Mouse (Mus musculus) forebrain, embryonic 14.5 days (tissue): ENCODE data around the gene Jak1. TPM values are rescaled to one million over a fixed set of nuclear protein-coding genes. Genes with fewer than 3 reads are reported as not detected.

Experiments used
- ATAC-seq: fragments of 200-750 bp; cut with Nextera tagmentation; 2 replicates; pipeline ENCODE4 v1.8.0; 2017; ENCODE audit warnings: mild to moderate bottlenecking, moderate library complexity
- DNase-seq: peaks from one replicate; pipeline ENCODE4 v3.0.0-alpha.2; 2015; ENCODE audit warnings: low spot score
- H3K27ac ChIP-seq: fragments of 300-500 bp; sonication (generic); 2 replicates; pipeline ENCODE4 v1.5.1; 2014; ENCODE audit warnings: low read depth, mild to moderate bottlenecking, control low read depth, low read length, moderate library complexity
- H3K27me3 ChIP-seq: fragments of 300-500 bp; sonication (generic); replicated peaks from 2 replicates; pipeline ENCODE4 v1.6.1; 2014; ENCODE audit warnings: low read length, control low read depth, mixed read lengths; ENCODE audit not compliant: control insufficient read depth, insufficient read depth
- H3K36me3 ChIP-seq: fragments of 300-500 bp; sonication (generic); 2 replicates; pipeline ENCODE4 v1.6.1; 2014; ENCODE audit warnings: low read length, control low read depth; ENCODE audit not compliant: control insufficient read depth, insufficient read depth
- H3K4me1 ChIP-seq: fragments of 300-500 bp; sonication (generic); 2 replicates; pipeline ENCODE4 v1.6.1; 2014; ENCODE audit warnings: antibody characterized with exemption, low read length, control low read depth; ENCODE audit not compliant: control insufficient read depth, insufficient read depth
- H3K4me2 ChIP-seq: fragments of 300-500 bp; sonication (generic); 2 replicates; pipeline ENCODE4 v1.6.1; 2014; ENCODE audit warnings: mild to moderate bottlenecking, control low read depth, low read length
- H3K4me3 ChIP-seq: fragments of 300-500 bp; sonication (generic); 2 replicates; pipeline ENCODE4 v1.5.1; 2014; ENCODE audit warnings: low read depth, low read length, control low read depth
- H3K9ac ChIP-seq: fragments of 300-500 bp; sonication (generic); 2 replicates; pipeline ENCODE4 v1.6.1; 2014; ENCODE audit warnings: mild to moderate bottlenecking, low read length, control low read depth, moderate library complexity
- H3K9me3 ChIP-seq: fragments of 300-500 bp; sonication (generic); replicated peaks from 2 replicates; pipeline ENCODE4 v1.6.1; 2016; ENCODE audit warnings: low read length, control low read depth, mixed read lengths; ENCODE audit not compliant: control insufficient read depth
- WGBS: fragments of 180-500 bp; shearing (Covaris S2); extraction: QIAGEN DNeasy Blood & Tissue Kit; methylation state at CpG from one replicate; pipeline ENCODE4 v1.1.7; 2014; 5-methylcytosine and 5-hydroxymethylcytosine counted together
- polyA plus RNA-seq: library from polyadenylated mRNA; unstranded; fragments of >200 nt; fragmentation: Nextera tagmentation; extraction: Ambion mirVana; gene quantifications from 2 replicates; pipeline ENCODE4 v1.2.1, GENCODE M21; 2014

Jak1 gene
- polyA plus RNA-seq, 1 experiment from 2014 or later, result 43.6 TPM

- no peak for DNase-seq
- Histone ChIP-seq H3K27ac (no peak overlapping the region), H3K36me3 (no peaks in the 10 kb centered on the region), H3K27me3 (no peaks in the 10 kb centered on the region), H3K4me1 (no peaks in the 10 kb centered on the region), H3K9me3 (no peaks in the 10 kb centered on the region), H3K9ac (no peak overlapping the region), H3K4me3 (no peak overlapping the region), H3K4me2 (no peak overlapping the region)
- 85% methylated on average over 2 of the region's 2 CpGs for WGBS
- no peak for ATAC-seq
These were observed 48.0 kb downstream of the Jak1 start for GRCm38 (mm10) chr4:101217026-101217540.

GRCm38 (mm10) chr4:101216286-101216685 lies 48.8 kb downstream of the Jak1 start:
- Histone ChIP-seq H3K36me3 (no peaks in the 10 kb centered on the region), H3K4me1 (no peaks in the 10 kb centered on the region), H3K4me2 (no peak overlapping the region), H3K27me3 (no peaks in the 10 kb centered on the region), H3K9me3 (no peaks in the 10 kb centered on the region), H3K4me3 (no peak overlapping the region), H3K9ac (no peak overlapping the region), H3K27ac (no peak overlapping the region)
- DNase-seq, result no peak
- WGBS, result 93% methylated on average over 4 of the region's 4 CpGs
- ATAC-seq, result no peak

- Histone ChIP-seq H3K9me3 (no peaks in the 10 kb centered on the region), H3K4me3 (no peak overlapping the region), H3K9ac (no peak overlapping the region), H3K4me2 (no peak overlapping the region), H3K27me3 (no peaks in the 10 kb centered on the region), H3K36me3 (no peaks in the 10 kb centered on the region), H3K27ac (no peak overlapping the region), H3K4me1 (no peaks in the 10 kb centered on the region)
- ATAC-seq, result no peak
- WGBS, result 90% methylated on average over 2 of the region's 2 CpGs
- DNase-seq, result no peak
These were observed 51.6 kb downstream of the Jak1 start for GRCm38 (mm10) chr4:101213477-101213876.

GRCm38 (mm10) chr4:101207492-101207891 lies 57.6 kb downstream of the Jak1 start:
- WGBS, result 83% methylated on average over 2 of the region's 2 CpGs
- no peaks in the 10 kb centered on the region for H3K9me3 ChIP-seq

GRCm38 (mm10) chr4:101203518-101203917 lies 61.6 kb downstream of the Jak1 start:
- Histone ChIP-seq H3K9me3 (no peaks in the 10 kb centered on the region), H3K9ac (no peak overlapping the region), H3K4me1 (no peaks in the 10 kb centered on the region), H3K36me3 (no peaks in the 10 kb centered on the region), H3K27me3 (no peaks in the 10 kb centered on the region), H3K4me2 (no peak overlapping the region), H3K27ac (no peak overlapping the region), H3K4me3 (no peak overlapping the region)
- WGBS, result 92% methylated on average over 1 of the region's 1 CpGs
- DNase-seq (no peak), ATAC-seq (no peak)

More at GRCm38 (mm10) chr4:101207492-101207891, 57.6 kb downstream of the Jak1 start:
- Histone ChIP-seq H3K4me2 (no peak overlapping the region), H3K27me3 (no peaks in the 10 kb centered on the region), H3K9ac (no peak overlapping the region), H3K36me3 (no peaks in the 10 kb centered on the region), H3K4me3 (no peak overlapping the region), H3K4me1 (no peaks in the 10 kb centered on the region), H3K27ac (no peak overlapping the region)
- ATAC-seq, result no peak
- no peak for DNase-seq

GRCm38 (mm10) chr4:101202626-101203025 lies 62.5 kb downstream of the Jak1 start:
- Histone ChIP-seq H3K27me3 (no peaks in the 10 kb centered on the region), H3K9ac (no peak overlapping the region), H3K4me1 (peaks cover under 1% of the 10 kb centered on the region; the same call in 1 of the 2 replicates), H3K27ac (no peak overlapping the region), H3K9me3 (no peaks in the 10 kb centered on the region), H3K4me3 (no peak overlapping the region), H3K4me2 (no peak overlapping the region), H3K36me3 (no peaks in the 10 kb centered on the region)
- no peak for ATAC-seq
- WGBS, result 92% methylated on average over 10 of the region's 10 CpGs
- no peak for DNase-seq

- Histone ChIP-seq H3K27me3 (no peaks in the 10 kb centered on the region), H3K36me3 (no peaks in the 10 kb centered on the region), H3K4me3 (no peak overlapping the region), H3K9ac (no peak overlapping the region), H3K27ac (no peak overlapping the region), H3K9me3 (no peaks in the 10 kb centered on the region), H3K4me1 (peaks cover 4% of the 10 kb centered on the region; the same call in 1 of the 2 replicates), H3K4me2 (no peak overlapping the region)
- no peak for DNase-seq
- no peak for ATAC-seq
- WGBS, result 92% methylated on average over 8 of the region's 8 CpGs
These were observed 65.5 kb downstream of the Jak1 start for GRCm38 (mm10) chr4:101199433-101200081.

GRCm38 (mm10) chr4:101198333-101198732 lies 66.7 kb downstream of the Jak1 start:
- H3K9ac ChIP-seq, result no peak overlapping the region
- ATAC-seq (no peak), DNase-seq (peak; percentile 31)
- no peaks in the 10 kb centered on the region for H3K36me3 ChIP-seq
- no peaks in the 10 kb centered on the region for H3K27me3 ChIP-seq
- peaks cover 4% of the 10 kb centered on the region; the same call in 1 of the 2 replicates for H3K4me1 ChIP-seq
- no peak overlapping the region for H3K27ac ChIP-seq
- H3K9me3 ChIP-seq, result no peaks in the 10 kb centered on the region
- no peak overlapping the region for H3K4me3 ChIP-seq
- 68% methylated on average over 2 of the region's 2 CpGs for WGBS
- H3K4me2 ChIP-seq, result no peak overlapping the region

GRCm38 (mm10) chr4:101197421-101198170 lies 67.5 kb downstream of the Jak1 start:
- no peaks in the 10 kb centered on the region for H3K9me3 ChIP-seq
- peaks cover 4% of the 10 kb centered on the region; the same call in 1 of the 2 replicates for H3K4me1 ChIP-seq
- H3K27me3 ChIP-seq, result no peaks in the 10 kb centered on the region
- H3K27ac ChIP-seq, result no peak overlapping the region
- peak; percentile 50 for DNase-seq
- 66% methylated on average over 9 of the region's 9 CpGs for WGBS
- no peak overlapping the region for H3K4me2 ChIP-seq
- no peaks in the 10 kb centered on the region for H3K36me3 ChIP-seq
- no peak for ATAC-seq
- H3K9ac ChIP-seq, result no peak overlapping the region
- H3K4me3 ChIP-seq, result no peak overlapping the region
